Mouse (Mus musculus): ENCODE measurements around the gene Ap2a2.

The Ap2a2 gene

DNA sequence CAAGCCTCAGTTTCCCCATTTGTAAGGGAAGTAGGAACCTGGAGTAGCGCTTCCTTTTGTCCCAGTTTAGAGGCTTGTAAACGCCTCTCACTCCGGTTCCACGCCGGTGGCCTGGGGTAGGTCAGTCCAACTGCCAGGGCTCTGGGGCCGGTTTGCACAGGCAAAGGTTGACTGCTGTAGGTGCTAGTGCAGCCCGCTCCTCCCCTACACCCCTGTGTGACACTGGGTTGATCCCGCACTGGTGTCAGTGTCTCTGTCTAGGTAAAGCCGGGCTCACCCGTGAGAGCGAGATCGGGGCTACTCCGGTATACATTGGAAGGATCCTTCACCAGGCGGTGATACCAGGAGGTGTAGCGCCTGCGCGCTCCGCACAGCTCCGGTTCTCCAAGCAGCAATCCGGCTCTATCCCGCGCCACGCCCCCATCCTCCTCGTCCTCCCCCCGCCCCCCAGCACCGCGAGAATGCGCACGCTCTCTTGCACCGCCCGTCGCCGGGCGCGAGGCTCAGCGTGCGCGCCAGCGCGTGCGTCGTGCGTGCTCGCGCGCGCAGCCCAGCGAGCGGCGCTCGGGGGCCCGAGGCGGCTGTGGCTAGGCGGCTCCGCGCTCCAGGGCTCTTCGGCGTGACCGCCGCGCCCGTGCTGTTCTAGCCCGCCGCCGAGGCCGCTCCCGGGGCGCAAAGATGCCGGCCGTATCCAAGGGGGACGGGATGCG, at the start of gene Ap2a2:
Gene Ap2a2 (plus strand): TSS at position 492 of the 710 bp plus-strand sequence.
- peak; percentile 88 for DNase-seq

DNA sequence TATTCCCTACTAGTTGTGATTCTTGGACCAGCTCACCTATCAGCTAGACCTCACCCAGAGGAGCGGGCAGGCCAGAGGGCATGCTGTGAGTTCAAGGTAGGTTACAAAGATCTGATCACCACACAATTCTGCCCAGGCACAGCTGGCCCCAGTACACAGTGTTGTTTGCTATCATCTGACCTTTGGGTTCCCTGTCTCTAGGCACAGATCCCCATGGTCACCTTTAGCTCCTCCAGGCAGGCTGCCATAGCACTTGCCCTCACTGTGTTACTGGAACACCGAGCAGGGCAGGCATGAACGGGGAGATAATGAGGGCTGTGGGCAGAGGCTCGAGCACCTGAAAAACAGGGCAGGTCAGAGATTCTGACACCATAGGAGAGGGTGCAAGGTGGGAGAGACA, 44.3 kb upstream of the Ap2a2 start:
- DNase-seq: no peak

DNA sequence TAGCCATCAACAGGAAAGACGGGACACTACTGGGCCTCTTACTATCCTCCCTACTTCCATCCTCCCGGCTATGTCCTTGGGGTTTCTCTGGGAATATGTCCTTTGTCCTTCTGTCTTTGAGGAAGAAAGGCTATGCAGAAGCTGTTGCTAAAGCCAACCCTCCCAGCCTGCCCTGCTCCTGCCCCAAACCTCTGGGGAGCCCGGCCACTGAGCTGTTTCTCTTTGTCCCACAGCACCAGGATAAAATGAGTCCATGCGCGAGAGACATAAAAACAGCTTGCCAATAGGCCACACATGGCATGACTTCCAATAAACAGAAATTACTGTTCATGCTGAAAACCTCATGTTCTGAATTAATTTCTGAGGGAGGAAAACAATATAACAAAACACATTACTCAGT, 43.7 kb upstream of the Ap2a2 start:
- no peak for DNase-seq

DNA sequence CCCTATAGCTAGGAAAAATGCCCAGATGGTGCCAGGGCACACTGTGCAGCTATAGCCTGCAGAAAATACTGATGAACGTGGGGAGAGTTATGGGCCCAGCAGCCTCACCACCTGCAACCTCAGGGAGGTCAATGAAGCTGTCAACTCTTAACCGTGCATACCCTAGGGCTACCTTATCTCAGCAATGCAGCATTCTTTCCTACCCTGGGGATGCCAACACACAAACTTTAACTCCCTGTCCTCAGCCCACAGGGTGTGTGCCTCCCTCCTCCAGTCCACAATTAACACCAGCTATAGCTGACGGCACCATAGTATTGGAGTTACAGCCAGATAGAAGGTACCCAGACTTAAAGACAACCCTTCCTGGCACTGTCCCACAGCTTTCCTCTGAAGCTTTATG, 43.0 kb upstream of the Ap2a2 start:
- DNase-seq: no peak

DNA sequence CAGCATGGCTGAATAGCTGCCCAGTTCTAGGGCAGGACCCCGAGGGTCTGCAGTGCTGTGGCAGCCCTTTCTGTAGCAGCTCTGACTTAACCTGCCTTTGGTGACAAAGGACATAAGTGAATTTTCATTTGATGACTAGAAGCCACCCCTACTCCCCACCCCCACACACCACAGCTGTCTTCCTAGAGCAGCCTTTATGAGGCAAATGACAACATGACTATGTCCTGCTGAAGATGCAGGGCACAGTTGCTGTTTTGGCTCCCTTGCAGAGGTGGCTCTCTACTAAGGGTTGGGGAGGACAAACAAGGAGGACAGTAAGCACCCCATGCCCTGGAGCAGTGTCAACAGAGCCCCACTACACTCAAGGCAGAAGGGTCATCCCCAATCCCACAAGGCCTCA, 42.2 kb upstream of the Ap2a2 start:
- DNase-seq: no peak

DNA sequence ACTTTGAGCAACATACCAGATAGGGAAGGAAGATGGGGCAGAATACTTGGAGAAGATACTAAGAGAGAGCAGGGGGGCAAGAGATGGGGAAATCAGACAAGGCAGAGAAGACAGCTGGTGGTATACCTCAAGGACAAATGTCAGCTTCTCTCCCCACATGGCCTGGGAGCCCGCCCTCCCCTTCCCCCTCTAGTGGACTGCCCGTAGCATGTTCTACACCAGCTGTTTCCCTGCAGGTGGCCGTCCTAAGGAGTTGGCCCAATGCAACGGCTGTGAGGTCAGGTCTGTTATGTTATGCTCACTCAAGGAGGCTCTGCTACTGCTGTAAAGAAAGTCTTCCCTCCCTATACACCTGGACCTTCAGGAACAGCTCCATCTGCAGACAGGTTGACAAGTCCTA, 39.0 kb upstream of the Ap2a2 start:
- DNase-seq: no peak

DNA sequence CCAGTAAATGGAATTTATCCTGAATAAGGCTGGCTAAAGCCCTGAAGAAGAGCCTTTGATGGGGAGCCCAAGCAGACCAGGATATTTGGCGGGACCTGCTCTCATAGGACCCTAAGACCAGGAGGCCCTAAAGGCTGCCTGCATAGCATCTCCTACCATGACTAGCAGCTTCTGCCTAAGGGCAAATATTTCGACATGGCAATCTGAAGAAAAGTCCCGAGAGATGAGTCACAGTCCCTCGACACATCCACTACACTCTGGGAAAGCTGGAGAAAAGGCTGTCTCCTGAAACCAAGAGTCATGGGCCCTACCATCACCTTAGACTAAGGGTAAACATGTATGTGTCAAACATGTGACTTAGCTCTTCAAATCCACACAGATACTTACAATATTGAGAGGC, 37.7 kb upstream of the Ap2a2 start:
- no peak for DNase-seq

DNA sequence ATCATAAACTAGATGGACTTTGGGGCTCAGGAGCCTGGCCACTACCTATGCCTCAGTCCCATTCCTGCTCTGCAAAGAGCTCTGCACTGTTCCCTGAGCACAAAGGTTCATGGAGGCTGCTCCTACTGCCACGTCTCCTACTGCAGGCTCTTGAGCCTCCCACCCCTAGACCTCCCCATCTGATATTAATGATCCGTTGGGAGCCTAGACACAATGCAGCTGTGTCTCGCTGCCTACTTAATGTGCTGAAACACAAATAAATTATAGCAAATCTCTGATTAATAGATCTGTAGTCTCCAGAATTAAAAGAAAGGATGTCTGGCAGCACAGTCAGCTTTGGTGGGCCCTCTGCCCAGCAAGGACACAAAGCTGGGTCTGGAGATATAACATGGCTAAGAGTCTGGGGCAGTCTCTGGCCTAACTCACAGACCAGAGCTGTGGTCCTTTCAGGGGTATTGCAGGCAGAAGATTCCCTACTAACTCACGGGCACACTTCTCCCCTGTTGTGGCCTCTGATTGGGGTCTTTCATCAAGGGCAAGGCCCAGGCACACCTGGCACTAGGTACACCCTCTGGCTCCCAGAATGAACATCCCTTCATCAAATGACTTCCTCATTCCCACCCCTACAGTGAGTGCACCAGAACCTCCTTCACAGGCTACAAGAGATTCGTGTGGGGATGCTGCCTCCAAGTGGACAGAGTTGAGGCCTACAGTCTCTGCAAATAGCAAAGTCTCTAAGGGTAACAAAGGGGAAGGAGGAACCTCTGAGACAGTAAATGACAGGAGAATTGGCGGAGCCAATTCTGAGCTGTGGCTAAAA, 37.0 kb upstream of the Ap2a2 start:
- peak; percentile 82 for DNase-seq

DNA sequence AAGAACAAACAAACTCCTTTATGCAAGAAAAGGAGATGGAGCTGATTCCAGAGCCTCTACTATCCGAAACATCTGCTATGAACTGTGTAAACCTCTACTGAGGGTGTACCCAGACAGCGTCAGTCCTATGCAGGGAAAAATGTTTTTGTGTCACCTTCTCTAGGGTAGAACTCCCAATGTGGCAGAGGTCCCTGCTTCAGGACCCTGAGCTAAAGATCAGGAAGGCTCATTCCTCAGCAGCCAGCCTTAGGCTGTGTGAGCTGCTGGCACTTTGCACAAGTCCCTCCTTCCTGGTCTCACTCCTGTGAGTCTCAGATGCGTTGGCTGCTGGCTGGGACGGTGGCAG, 36.4 kb upstream of the Ap2a2 start:
- no peak for DNase-seq

DNA sequence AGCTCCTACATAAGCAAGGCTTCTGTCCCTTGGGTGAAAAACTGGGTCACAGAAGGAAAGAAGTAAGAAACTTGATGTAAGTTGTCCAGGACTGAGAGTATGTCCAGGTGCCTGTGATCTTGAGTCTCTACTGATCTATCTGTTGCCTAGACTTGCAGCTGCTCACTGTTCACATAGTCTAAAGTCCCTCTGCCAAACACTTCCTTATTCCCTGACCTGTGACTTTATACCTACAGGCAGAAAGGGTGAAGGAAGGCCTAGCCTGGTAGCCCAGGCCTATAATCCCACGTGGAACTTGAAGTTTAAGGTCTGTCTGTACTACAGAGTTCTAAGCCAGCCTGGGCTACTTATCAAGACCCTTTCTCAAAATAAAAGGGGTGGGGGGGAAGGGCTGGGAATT, 26.4 kb upstream of the Ap2a2 start:
- no peak for DNase-seq

DNA sequence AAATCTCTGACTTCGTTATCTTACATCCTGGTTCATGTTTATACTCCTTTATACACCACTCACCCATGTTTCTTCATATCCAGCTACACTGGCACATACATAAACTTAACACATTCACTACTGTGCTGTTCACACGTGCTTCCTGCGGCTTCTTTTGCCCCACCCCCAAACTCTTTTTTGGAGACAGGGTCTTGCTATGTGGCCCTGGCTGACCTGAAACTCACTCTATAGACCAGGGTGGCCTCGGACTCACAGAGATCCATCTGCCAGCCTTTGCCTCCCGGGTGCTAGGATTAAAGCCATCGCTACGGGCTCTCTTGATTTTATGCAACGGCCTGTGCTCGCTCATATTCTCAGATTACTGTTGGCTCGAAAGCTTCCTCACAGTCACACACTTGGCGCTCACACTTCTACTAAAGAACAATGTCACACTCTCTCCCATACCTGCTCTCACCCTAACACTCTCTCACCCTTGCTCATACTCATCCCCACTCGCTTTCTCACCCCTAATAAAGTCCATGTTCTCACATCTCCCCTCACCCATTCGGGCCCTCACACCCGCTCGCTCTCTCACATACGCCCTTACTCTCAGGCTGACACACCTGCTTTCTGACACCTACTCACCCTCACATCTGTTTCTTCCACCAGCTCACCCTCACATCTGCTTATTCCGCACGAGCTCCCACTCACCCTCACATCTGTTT, 23.0 kb upstream of the Ap2a2 start:
- peak; percentile 33 for DNase-seq

DNA sequence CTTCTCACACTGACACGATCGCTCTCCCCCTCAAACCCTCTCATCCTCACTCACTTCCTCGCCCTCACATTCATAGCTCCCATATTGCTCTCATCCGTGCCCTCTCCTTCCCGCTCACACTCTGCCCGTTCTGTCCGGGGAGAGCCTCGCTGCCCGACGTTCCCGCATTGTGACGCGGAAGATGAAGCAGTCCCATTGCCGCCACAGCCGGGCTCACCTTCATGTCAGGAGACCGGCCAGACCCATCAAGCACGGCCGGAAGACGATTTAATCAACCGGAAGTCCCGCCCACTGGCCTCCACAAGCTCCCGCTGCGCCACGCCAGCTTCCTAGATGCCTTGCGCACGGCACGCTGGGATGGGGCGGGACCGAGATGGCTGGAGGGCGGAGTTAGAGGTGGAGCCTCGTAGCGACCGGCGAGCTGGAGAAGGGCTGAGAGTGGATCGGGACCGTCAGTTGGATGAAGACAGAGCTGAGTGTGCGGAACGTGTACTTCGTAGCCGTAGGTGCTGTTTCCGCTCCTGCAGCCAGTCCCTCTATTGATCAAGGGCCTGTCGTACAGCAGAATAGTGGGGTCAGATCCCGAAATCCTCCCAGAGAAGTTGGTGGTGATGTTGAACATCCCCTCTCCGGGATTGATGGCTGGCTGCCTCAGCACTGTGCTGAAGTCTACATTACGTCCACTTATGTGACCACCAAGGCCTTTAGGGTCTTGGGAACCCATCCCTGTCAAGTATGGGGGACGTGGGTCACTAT, 22.2 kb upstream of the Ap2a2 start, which contains the start of gene Chid1:
Gene Chid1 (minus strand): TSS at position 302 of the 756 bp plus-strand sequence.
- peak; percentile 99 for DNase-seq

DNA sequence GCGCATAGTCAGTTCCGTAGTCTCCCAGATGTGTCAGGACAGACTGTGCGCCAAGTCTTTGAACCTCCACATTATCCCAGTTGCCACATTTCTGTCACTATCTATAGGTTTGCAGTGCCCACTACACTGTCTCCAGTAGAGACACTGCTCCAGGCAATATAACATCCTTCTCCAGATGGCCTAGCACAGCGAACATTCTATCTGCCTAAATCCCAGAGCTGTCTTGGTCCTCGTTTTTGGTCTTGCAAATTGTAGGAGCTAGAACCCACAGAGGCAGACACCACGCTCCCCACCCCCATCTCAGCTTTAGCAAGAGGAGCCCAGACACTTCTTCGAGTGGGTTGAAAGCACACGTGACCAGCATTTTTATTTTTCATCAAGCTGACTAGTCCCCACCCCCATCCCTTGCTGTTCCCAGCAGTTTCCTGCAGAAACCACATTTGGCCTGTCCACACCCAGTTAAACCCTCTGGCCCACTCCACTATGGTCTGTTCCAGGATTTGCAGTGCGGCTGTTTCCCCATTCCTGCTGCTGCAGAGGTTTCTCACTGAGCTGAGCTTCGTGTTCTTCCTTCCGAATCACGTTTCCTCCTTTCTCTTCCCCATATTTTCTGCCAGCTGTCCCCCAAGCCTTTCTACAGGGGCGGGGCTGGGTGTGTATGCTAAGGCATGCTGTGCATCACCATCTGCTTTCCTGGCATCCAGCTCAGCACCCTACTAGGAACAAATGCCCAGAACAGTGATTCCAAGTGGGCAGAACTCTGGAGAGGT, 21.5 kb upstream of the Ap2a2 start:
- DNase-seq: peak; percentile 90

DNA sequence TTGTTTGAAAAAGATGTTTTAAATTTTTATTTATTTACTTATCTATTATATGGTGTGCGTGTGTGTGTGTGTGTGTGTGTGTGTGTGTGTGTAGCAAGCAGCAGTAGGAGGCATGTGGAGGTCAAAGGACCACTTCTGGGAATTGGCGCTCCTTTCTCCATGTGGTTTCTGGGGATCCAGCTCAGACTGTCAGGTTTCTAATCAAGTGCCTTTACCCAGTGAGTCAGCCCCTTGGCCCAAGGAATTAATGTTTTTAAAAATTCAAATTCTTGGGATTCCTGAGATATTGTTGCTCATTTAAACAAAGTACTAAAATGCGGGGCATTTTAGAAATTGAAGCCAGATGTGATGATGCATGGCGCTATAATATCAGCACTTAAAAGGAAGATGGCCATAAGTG, 20.3 kb upstream of the Ap2a2 start:
- DNase-seq: no peak

DNA sequence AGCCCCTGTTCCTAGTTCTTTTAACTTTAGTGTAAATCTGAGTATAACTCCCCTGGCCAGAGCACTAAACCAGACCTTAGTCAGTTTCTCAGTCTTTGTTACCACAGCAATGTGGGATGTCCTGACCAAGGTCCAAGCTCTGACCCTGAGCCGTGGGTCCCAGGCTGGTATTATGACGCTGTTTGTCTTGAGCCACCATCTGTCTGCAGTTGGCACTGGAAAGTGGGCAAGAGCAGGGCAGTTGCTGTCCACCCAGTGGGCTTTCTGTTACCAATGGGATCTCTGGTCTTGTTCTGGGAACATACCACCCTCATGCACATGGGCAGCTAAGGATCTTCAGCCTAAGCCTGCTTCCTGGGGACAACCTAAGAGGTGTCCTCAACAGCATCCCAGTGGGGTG, 19.4 kb upstream of the Ap2a2 start:
- no peak for DNase-seq

DNA sequence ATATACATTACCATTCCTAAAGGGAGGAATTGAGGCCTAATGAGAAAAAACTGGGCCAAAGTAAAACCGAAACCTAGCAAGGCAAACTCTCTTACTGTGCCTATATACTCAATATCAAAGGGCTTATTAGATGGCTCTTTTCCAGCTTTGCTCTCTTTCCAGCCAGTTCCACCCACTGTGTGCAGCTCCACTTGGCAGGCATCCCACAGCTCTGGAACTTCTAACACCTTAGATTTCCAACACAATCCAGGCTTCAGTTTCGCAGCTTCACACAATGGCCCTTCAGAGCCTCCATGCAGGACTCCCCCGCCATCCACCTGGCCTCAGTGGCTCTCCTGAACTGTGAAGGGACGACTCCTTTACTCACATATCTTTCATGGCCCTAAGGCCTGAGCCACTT, 17.3 kb upstream of the Ap2a2 start:
- no peak for DNase-seq

DNA sequence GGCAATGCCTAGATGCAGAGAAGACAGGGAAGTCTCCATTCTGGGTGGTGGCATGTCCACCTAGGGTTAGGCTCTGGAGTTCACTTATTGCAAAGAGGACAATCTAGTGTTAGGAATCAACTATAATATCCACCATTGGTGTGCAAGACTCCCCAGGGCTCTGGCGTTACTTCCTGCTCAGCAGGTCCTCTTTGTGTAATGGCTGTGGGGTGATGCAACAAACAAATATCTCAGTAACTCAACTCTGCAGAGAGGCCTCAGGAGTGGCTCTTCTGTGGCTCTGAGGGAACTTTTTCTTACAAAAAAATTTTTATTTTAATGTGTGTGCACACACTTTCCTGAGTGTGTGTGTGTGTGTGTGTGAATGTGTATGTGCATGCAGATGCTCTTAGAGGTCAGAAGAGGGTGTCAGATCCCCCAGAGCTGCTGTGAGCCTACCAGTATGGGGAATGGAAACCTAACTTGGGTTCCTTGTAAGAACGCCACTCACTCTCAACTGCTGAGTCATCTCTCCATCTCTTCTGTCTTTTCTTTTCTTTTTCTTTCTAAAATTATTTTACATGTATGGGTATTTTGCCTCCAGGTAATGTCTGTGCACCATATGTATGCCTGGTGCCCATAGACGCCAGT, 12.4 kb upstream of the Ap2a2 start:
- no peak for DNase-seq

DNA sequence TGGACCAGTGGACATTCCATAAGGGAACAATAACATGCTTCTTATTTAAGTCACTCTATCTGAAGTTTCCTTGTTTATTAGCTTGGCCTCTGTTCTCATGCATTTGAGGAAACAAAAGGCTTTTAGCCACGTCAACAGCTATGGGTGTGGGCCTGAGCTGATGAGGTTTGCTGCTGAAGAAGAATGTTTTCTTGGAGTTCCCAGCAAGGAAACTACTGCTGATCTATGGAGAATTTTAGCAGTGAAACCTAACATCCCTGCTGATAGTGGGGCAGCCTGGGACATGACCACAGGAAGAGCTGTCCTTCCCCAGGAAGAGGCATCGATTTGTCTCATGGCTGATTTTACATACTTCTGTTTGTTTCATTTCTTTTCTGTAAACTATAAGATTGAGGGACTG, 11.5 kb upstream of the Ap2a2 start:
- no peak for DNase-seq

DNA sequence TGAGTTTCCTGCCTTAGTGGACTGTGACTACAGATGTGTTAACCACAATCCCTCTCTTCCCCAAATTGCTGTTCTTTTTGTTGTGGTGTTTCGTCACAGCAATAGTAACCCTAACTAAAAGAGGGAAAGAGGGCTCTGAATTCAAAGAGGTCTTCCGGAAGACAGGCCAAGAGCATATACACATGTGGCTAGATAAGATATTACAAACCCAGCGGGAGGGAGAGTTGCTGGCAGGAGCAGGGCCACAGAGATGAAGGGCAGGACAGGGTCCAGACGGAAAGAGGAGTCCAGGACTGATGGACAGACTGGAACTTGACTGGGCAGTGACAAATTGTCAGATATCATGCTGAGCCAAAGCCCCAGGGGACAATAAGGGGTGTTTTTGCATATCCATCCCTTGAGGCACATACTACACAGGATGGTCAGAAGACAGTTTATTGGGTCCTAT, 3.6 kb upstream of the Ap2a2 start:
- no peak for DNase-seq

DNA sequence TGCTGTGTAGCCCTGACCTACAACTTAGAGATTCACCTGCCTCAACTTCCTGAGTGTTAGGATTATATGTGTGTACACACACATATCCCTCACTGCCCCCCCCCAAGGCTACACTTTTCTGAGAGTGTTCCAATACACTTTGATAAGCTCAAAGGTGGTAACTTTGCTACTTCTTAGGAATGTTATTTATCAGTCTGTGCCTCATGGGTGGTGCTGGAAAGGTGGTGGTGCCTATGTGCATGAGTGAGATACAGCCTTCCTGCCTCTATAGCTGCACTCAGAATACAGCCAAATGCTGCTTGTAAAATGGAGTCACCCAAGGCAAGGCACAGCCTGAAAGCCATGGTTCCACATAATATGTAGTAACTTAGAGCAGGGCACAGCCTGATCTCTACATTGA, 3.0 kb upstream of the Ap2a2 start:
- DNase-seq: no peak

DNA sequence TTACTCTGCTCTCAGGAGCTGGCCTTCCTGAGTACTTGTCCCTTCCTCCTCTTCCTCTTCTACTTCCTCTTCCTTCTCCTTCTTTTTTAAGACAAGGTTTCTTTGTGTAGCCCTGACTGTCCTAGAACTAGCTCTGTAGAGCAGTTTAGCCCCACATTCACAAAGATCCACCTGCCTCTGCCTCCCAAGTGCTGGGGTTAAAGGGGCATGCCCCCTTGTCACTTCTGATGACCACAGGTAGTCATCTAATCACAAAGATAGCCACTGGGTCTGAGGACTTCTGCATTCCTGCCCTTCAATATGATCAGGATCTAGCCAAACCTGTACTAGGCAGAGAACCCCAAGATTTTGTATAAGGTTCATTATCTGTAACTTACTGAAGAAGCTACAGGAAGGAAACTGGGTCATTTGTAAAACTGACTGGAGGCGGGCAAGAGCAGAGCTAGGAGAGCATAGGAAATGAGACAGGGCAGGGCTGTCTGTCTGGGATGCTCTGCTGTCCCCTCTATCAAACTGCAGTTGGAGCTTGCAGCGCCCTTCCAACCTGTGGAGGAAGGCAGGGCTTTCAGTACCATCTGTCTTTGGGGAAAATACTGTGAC, 2.1 kb upstream of the Ap2a2 start:
- no peak for DNase-seq

Data from cerebellum, adult 11 months (tissue).